In the genomic region with DNA sequence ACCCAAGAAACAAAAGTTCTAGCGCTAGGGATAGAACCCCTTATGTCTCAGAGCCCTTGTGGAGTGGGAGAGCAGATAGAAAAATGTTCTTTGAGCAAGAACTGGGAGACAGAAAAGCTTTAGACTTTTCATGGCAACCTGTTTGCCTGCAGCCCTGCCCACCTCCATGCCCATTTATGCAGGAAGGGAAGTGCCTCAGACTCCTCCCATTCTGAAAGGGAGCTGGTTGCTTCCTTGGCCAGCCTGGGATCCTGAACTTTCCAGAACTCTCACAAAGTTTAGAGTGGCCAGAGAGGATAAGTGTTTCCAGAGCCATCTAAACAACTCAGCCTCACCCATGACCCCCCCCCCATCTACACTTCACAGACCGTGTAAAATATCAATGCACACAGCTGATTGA, we compare ENCODE assay signal across 10 mouse cellular contexts. TPM values are rescaled to one million over a fixed set of nuclear protein-coding genes. Genes with fewer than 3 reads are reported as not detected.
A peak's percentile ranks its signal among the peaks of the same experiment; 100 is the strongest.
DNase-seq lines count a peak whose midpoint lies in the region; ATAC-seq and TF ChIP-seq lines count a peak whose summit lies in the region.
"Had no signal": no experiment of that assay in that cellular context is flagged by ENCODE, and none has a peak within 500 bp of the region (broad histone marks: within the 10 kb centered on the region; RNA-seq: fewer than 3 reads in every experiment).

No protein-coding gene starts in this region.

- WGBS in hindbrain, postnatal 0 days = 21% methylated on average over 2 of the region's 2 CpGs
- WGBS in hindbrain, embryonic 12.5 days = 37% methylated on average over 2 of the region's 2 CpGs
- WGBS in heart, embryonic 15.5 days = 27% methylated on average over 2 of the region's 2 CpGs
- WGBS in lung, embryonic 14.5 days = 16% methylated on average over 2 of the region's 2 CpGs

- TF ChIP-seq EP300 in ES-Bruce4 (IDR thresholded peaks at IDR 0.05; ENCODE audit: insufficient read depth, low read depth, low read length) = no peak

- H3K4me1 ChIP-seq in hindbrain, postnatal 0 days (ENCODE audit: insufficient read depth, low read length) = 0 out of 2 replicates have a peak, but pooled peaks cover 3% of the 10 kb centered on the region
- H3K4me1 ChIP-seq in hindbrain, embryonic 12.5 days = peaks cover 24% of the 10 kb centered on the region
- no peaks in the 10 kb centered on the region for H3K4me1 ChIP-seq in ES-Bruce4 (ENCODE audit: control insufficient read depth, insufficient read depth, low read length)
- peaks cover 45% of the 10 kb centered on the region for H3K4me1 ChIP-seq in heart, embryonic 15.5 days (replicated peaks)
- peaks cover 8% of the 10 kb centered on the region for H3K4me1 ChIP-seq in lung, embryonic 14.5 days (ENCODE audit: insufficient read depth)

- H3K36me3 ChIP-seq in hindbrain, postnatal 0 days (ENCODE audit: insufficient read depth, low read length) = peaks cover 34% of the 10 kb centered on the region
- H3K36me3 ChIP-seq in hindbrain, embryonic 12.5 days = peaks cover 35% of the 10 kb centered on the region
- H3K36me3 ChIP-seq in ES-Bruce4 (ENCODE audit: control insufficient read depth, insufficient read depth, low read length, poor library complexity, severe bottlenecking) = peaks cover 16% of the 10 kb centered on the region
- H3K36me3 ChIP-seq in heart, embryonic 15.5 days = peaks cover 31% of the 10 kb centered on the region
- H3K36me3 ChIP-seq in lung, embryonic 14.5 days (ENCODE audit: insufficient read depth) = peaks cover 45% of the 10 kb centered on the region

- H3K9me3 ChIP-seq in hindbrain, postnatal 0 days (ENCODE audit: low read length) = no peaks in the 10 kb centered on the region
- no peaks in the 10 kb centered on the region for H3K9me3 ChIP-seq in hindbrain, embryonic 12.5 days (replicated peaks)
- H3K9me3 ChIP-seq in ES-Bruce4 (replicated peaks; ENCODE audit: control insufficient read depth, insufficient read depth, low read length, poor library complexity, severe bottlenecking) = no peaks in the 10 kb centered on the region
- no peaks in the 10 kb centered on the region for H3K9me3 ChIP-seq in heart, embryonic 15.5 days (replicated peaks)
- no peaks in the 10 kb centered on the region for H3K9me3 ChIP-seq in lung, embryonic 14.5 days (ENCODE audit: low read depth, low read length)

- ATAC-seq in hindbrain, postnatal 0 days = no peak
- ATAC-seq in hindbrain, embryonic 12.5 days (ENCODE audit: low FRiP score) = no peak
- no peak for ATAC-seq in heart, embryonic 15.5 days (replicated peaks; ENCODE audit: insufficient number of reproducible peaks, insufficient read depth, low FRiP score, low read depth)
- ATAC-seq in lung, embryonic 14.5 days (ENCODE audit: insufficient read depth) = no peak
- ATAC-seq: forebrain, embryonic 16.5 days had no signal

- H3K4me2 ChIP-seq in hindbrain, postnatal 0 days (ENCODE audit: low read depth, low read length) = no peak overlapping the region
- no peak overlapping the region for H3K4me2 ChIP-seq in hindbrain, embryonic 12.5 days (replicated peaks)
- H3K4me2 ChIP-seq in heart, embryonic 15.5 days = peak overlapping the region; percentile 58
- peak overlapping the region; percentile 63 for H3K4me2 ChIP-seq in lung, embryonic 14.5 days

- H3K9ac ChIP-seq in hindbrain, postnatal 0 days (replicated peaks; ENCODE audit: low read length) = no peak overlapping the region
- H3K9ac ChIP-seq in hindbrain, embryonic 12.5 days = no peak overlapping the region
- 0 out of 2 replicates have a peak overlapping the region, but pooled peaks have one; percentile 8 for H3K9ac ChIP-seq in ES-Bruce4 (ENCODE audit: low read depth, poor library complexity, severe bottlenecking)
- H3K9ac ChIP-seq in heart, embryonic 15.5 days = no peak overlapping the region
- no peak overlapping the region for H3K9ac ChIP-seq in lung, embryonic 14.5 days

- H3K4me3 ChIP-seq in hindbrain, postnatal 0 days (ENCODE audit: low read length) = no peak overlapping the region
- H3K4me3 ChIP-seq in hindbrain, embryonic 12.5 days = no peak overlapping the region
- no peak overlapping the region for H3K4me3 ChIP-seq in ES-Bruce4 (ENCODE audit: low read depth, low read length)
- peak overlapping the region; percentile 47; the same call in 1 of the 2 replicates for H3K4me3 ChIP-seq in heart, embryonic 15.5 days
- H3K4me3 ChIP-seq in lung, embryonic 14.5 days (ENCODE audit: low read depth, low read length) = no peak overlapping the region

- no peak for TF ChIP-seq POLR2A in ES-Bruce4 (IDR thresholded peaks at IDR 0.05; ENCODE audit: insufficient read depth, low read length)

- TF ChIP-seq CTCF in hindbrain, postnatal 0 days (IDR thresholded peaks at IDR 0.05; ENCODE audit: low read depth) = no peak
- TF ChIP-seq CTCF in ES-Bruce4 (IDR thresholded peaks at IDR 0.05; ENCODE audit: low read depth, low read length) = no peak
- no peak for TF ChIP-seq CTCF in lung, embryonic 14.5 days (IDR thresholded peaks at IDR 0.05; ENCODE audit: low read depth)

- intact Hi-C loops in left cerebral cortex, postnatal 36 days (cut with DNase I) = no loop called here

- no peak for DNase-seq in hindbrain, postnatal 0 days (ENCODE audit: low spot score)
- DNase-seq in lung, embryonic 14.5 days = no peak
- no peak for DNase-seq in ovary, postnatal 10 days (ENCODE audit: low spot score)
- DNase-seq in adrenal gland, postnatal 36 days = no peak
- no peak for DNase-seq in left cerebral cortex, postnatal 36 days (ENCODE audit: low spot score in 2 of 2)
- DNase-seq: cerebellum, adult 18-20 months had no signal

- peaks cover 9% of the 10 kb centered on the region; the same call in 1 of the 2 replicates for H3K27me3 ChIP-seq in hindbrain, postnatal 0 days (ENCODE audit: insufficient read depth, low read length)
- H3K27me3 ChIP-seq in hindbrain, embryonic 12.5 days = peaks cover 42% of the 10 kb centered on the region
- H3K27me3 ChIP-seq in ES-Bruce4 (ENCODE audit: control insufficient read depth, insufficient read depth, low read length, poor library complexity, severe bottlenecking) = no peaks in the 10 kb centered on the region
- peaks cover 21% of the 10 kb centered on the region for H3K27me3 ChIP-seq in heart, embryonic 15.5 days
- peaks cover 17% of the 10 kb centered on the region for H3K27me3 ChIP-seq in lung, embryonic 14.5 days (ENCODE audit: insufficient read depth, low read length)

- 0 out of 2 replicates have a peak overlapping the region, but pooled peaks have one; percentile 11 for H3K27ac ChIP-seq in hindbrain, postnatal 0 days
- H3K27ac ChIP-seq in hindbrain, embryonic 12.5 days = no peak overlapping the region
- 0 out of 2 replicates have a peak overlapping the region, but pooled peaks have one; percentile 52 for H3K27ac ChIP-seq in ES-Bruce4 (ENCODE audit: insufficient read depth, low read length)
- peak overlapping the region; percentile 82 for H3K27ac ChIP-seq in heart, embryonic 15.5 days
- H3K27ac ChIP-seq in lung, embryonic 14.5 days (ENCODE audit: low read depth) = peak overlapping the region; percentile 54; the same call in 1 of the 2 replicates

RNA-seq across cellular contexts. Expression of gene Tor4a, which starts 0.5 kb away (rescaled TPM):
- 4.0 and 4.7 TPM in 2 replicates for total RNA-seq in hindbrain, postnatal 0 days (2014; rRNA removed)
- polyA plus RNA-seq in hindbrain, postnatal 0 days (2015; fragmentation: Nextera tagmentation; extraction: Ambion mirVana) = 1.2 and 1.9 TPM in 2 replicates
- polyA plus RNA-seq in hindbrain, embryonic 12.5 days (2016; fragmentation: Nextera tagmentation; extraction: Ambion mirVana) = 1.8 and 2.4 TPM in 2 replicates
- polyA plus RNA-seq in ES-Bruce4 (2011; ENCODE audit: insufficient read depth, insufficient read length, low read depth, missing spikeins) = 4.5 and 6.9 TPM in 2 replicates
- polyA plus RNA-seq in heart, embryonic 15.5 days (2015; fragmentation: Nextera tagmentation; extraction: Ambion mirVana) = 5.8 and 10.3 TPM in 2 replicates
- polyA plus RNA-seq in lung, embryonic 14.5 days (2014; fragmentation: Nextera tagmentation; extraction: Ambion mirVana) = 7.5 and 8.2 TPM in 2 replicates
- total RNA-seq in adrenal gland, postnatal 36 days (2021) = 10 to 100 TPM; 14.0 to 24.8 TPM
- total RNA-seq in left cerebral cortex, postnatal 36 days (2021) = 1 to 10 TPM; 1.6 to 2.3 TPM

RNA-seq across cellular contexts. Expression of gene Nelfb, which starts 14.1 kb away (rescaled TPM):
- 90.3 and 117 TPM in 2 replicates for total RNA-seq in hindbrain, postnatal 0 days (2014; rRNA removed)
- 82.0 and 82.8 TPM in 2 replicates for polyA plus RNA-seq in hindbrain, postnatal 0 days (2015; fragmentation: Nextera tagmentation; extraction: Ambion mirVana)
- polyA plus RNA-seq in hindbrain, embryonic 12.5 days (2016; fragmentation: Nextera tagmentation; extraction: Ambion mirVana) = 107 and 117 TPM in 2 replicates
- polyA plus RNA-seq in ES-Bruce4 (2011; ENCODE audit: insufficient read depth, insufficient read length, low read depth, missing spikeins) = 36.1 and 41.0 TPM in 2 replicates
- polyA plus RNA-seq in heart, embryonic 15.5 days (2015; fragmentation: Nextera tagmentation; extraction: Ambion mirVana) = 62.7 and 79.5 TPM in 2 replicates
- 96.6 and 108 TPM in 2 replicates for polyA plus RNA-seq in lung, embryonic 14.5 days (2014; fragmentation: Nextera tagmentation; extraction: Ambion mirVana)
- total RNA-seq in adrenal gland, postnatal 36 days (2021) = 10 to 100 TPM; 54.8 to 57.2 TPM
- total RNA-seq in left cerebral cortex, postnatal 36 days (2021) = 10 to 100 TPM; 55.4 to 58.5 TPM

RNA-seq across cellular contexts. Expression of gene Nrarp, which starts 16.6 kb away (rescaled TPM):
- total RNA-seq in hindbrain, postnatal 0 days (2014; rRNA removed) = 50.8 and 58.0 TPM in 2 replicates
- polyA plus RNA-seq in hindbrain, postnatal 0 days (2015; fragmentation: Nextera tagmentation; extraction: Ambion mirVana) = 14.2 and 14.7 TPM in 2 replicates
- polyA plus RNA-seq in hindbrain, embryonic 12.5 days (2016; fragmentation: Nextera tagmentation; extraction: Ambion mirVana) = 70.9 and 76.4 TPM in 2 replicates
- polyA plus RNA-seq in ES-Bruce4 (2011; ENCODE audit: insufficient read depth, insufficient read length, low read depth, missing spikeins) = 9.8 and 10.2 TPM in 2 replicates
- polyA plus RNA-seq in heart, embryonic 15.5 days (2015; fragmentation: Nextera tagmentation; extraction: Ambion mirVana) = 17.3 and 19.0 TPM in 2 replicates
- polyA plus RNA-seq in lung, embryonic 14.5 days (2014; fragmentation: Nextera tagmentation; extraction: Ambion mirVana) = 13.7 and 14.9 TPM in 2 replicates
- total RNA-seq in adrenal gland, postnatal 36 days (2021) = 1 to 10 TPM; 2.1 to 2.3 TPM
- 10 to 100 TPM; 19.7 to 30.7 TPM for total RNA-seq in left cerebral cortex, postnatal 36 days (2021)

RNA-seq across cellular contexts. Expression of gene Stpg3, which starts 17.2 kb away (rescaled TPM):
- not detected in 2 replicates for total RNA-seq in hindbrain, postnatal 0 days (2014; rRNA removed)
- polyA plus RNA-seq in hindbrain, postnatal 0 days (2015; fragmentation: Nextera tagmentation; extraction: Ambion mirVana) = not detected in 2 replicates
- not detected in 2 replicates for polyA plus RNA-seq in hindbrain, embryonic 12.5 days (2016; fragmentation: Nextera tagmentation; extraction: Ambion mirVana)
- not detected in 2 replicates for polyA plus RNA-seq in ES-Bruce4 (2011; ENCODE audit: insufficient read depth, insufficient read length, low read depth, missing spikeins)
- polyA plus RNA-seq in heart, embryonic 15.5 days (2015; fragmentation: Nextera tagmentation; extraction: Ambion mirVana) = not detected in 2 replicates
- polyA plus RNA-seq in lung, embryonic 14.5 days (2014; fragmentation: Nextera tagmentation; extraction: Ambion mirVana) = not detected in 2 replicates
- total RNA-seq in adrenal gland, postnatal 36 days (2021) = not detected
- under 1 TPM in 1 of 2 experiments, not detected in 1; 0.29 TPM for total RNA-seq in left cerebral cortex, postnatal 36 days (2021)
- polyA plus RNA-seq: forebrain, embryonic 16.5 days had no signal

RNA-seq across cellular contexts. Expression of gene Fam166a, which starts 21.4 kb away (rescaled TPM):
- total RNA-seq in hindbrain, postnatal 0 days (2014; rRNA removed) = not detected in 2 replicates
- 0.42 TPM in 1 of 2 replicates, not detected in the other for polyA plus RNA-seq in hindbrain, postnatal 0 days (2015; fragmentation: Nextera tagmentation; extraction: Ambion mirVana)
- polyA plus RNA-seq in hindbrain, embryonic 12.5 days (2016; fragmentation: Nextera tagmentation; extraction: Ambion mirVana) = 0.19 TPM in 1 of 2 replicates, not detected in the other
- 1.8 TPM in 1 of 2 replicates, not detected in the other for polyA plus RNA-seq in ES-Bruce4 (2011; ENCODE audit: insufficient read depth, insufficient read length, low read depth, missing spikeins)
- polyA plus RNA-seq in heart, embryonic 15.5 days (2015; fragmentation: Nextera tagmentation; extraction: Ambion mirVana) = 0.57 and 0.65 TPM in 2 replicates
- polyA plus RNA-seq in lung, embryonic 14.5 days (2014; fragmentation: Nextera tagmentation; extraction: Ambion mirVana) = 0.47 TPM in 1 of 2 replicates, not detected in the other
- total RNA-seq in adrenal gland, postnatal 36 days (2021) = not detected
- total RNA-seq in left cerebral cortex, postnatal 36 days (2021) = not detected
- polyA plus RNA-seq: forebrain, embryonic 16.5 days had no signal

Comparison
In these comparisons a context has a peak if more than half of its experiments do, and no peak if none do; other contexts are left out.
1. H3K4me2 ChIP-seq: peak in heart, embryonic 15.5 days (single experiment) and lung, embryonic 14.5 days (single experiment); none in hindbrain, postnatal 0 days (single experiment) and hindbrain, embryonic 12.5 days (single experiment).